Mouse (Mus musculus): ENCODE data around the gene Atp6v0e. TPM values are rescaled to one million over a fixed set of nuclear protein-coding genes. Genes with fewer than 3 reads are reported as not detected.
A peak's percentile ranks its signal among the peaks of the same experiment; 100 is the strongest.

The Atp6v0e gene
- 255 and 256 TPM in 2 replicates for polyA plus RNA-seq (2015; fragmentation: Nextera tagmentation; extraction: Ambion mirVana)

GRCm38 (mm10) chr17:26662978-26663683, at the start of gene Atp6v0e:
Gene Atp6v0e (plus strand): TSS chr17:26663231.
- WGBS = 3% methylated on average over 28 of the region's 28 CpGs
- peak; percentile 75 for ATAC-seq (ENCODE audit: insufficient number of reproducible peaks, low FRiP score, low TSS enrichment, low read depth)
- Histone ChIP-seq H3K27ac (replicated peaks) (no peak within 1 kb of the TSS; the same call in 1 of the 2 replicates), H3K4me1 (peaks cover 13% of the 10 kb centered on the region), H3K4me2 (replicated peaks) (peak within 1 kb of the TSS; percentile 67), H3K4me3 (replicated peaks) (peak within 1 kb of the TSS; percentile 75), H3K9ac (peak within 1 kb of the TSS; percentile 39), H3K9me3 (replicated peaks) (no peaks in the 10 kb centered on the region), H3K27me3 (no peaks in the 10 kb centered on the region), H3K36me3 (no peaks in the 10 kb centered on the region)

DNA sequence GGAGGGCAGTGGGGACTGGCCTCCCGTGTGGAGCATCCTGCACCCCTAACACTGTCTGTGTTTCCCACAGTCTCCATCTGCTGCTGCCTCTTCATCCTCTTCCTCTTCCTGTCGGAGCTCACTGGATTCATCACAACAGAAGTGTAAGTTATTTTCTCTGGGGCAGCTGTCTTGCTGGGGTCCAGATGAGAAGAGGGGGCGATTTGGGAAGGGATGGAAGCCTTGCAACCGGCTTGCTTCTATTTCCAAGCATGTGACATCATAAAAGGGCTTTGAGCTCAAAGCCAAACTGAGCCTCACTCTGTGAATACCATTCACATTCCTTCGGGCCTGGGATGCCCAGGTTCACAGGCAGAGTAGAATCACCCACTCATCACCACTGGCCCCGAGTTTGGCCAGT, 48.7 kb upstream of the Atp6v0e start:
- no peaks in the 10 kb centered on the region for H3K9me3 ChIP-seq (replicated peaks)
- no peak for ATAC-seq (ENCODE audit: insufficient number of reproducible peaks, low FRiP score, low TSS enrichment, low read depth)
- WGBS = 61% methylated on average over 6 of the region's 6 CpGs
- no peaks in the 10 kb centered on the region for H3K27me3 ChIP-seq
- peaks cover 34% of the 10 kb centered on the region for H3K4me1 ChIP-seq
- H3K27ac ChIP-seq (replicated peaks) = peak overlapping the region; percentile 63; the same call in 1 of the 2 replicates
- no peak overlapping the region for H3K4me2 ChIP-seq (replicated peaks)
- H3K36me3 ChIP-seq = peaks cover 32% of the 10 kb centered on the region
- no peak overlapping the region for H3K9ac ChIP-seq
- no peak overlapping the region for H3K4me3 ChIP-seq (replicated peaks)

DNA sequence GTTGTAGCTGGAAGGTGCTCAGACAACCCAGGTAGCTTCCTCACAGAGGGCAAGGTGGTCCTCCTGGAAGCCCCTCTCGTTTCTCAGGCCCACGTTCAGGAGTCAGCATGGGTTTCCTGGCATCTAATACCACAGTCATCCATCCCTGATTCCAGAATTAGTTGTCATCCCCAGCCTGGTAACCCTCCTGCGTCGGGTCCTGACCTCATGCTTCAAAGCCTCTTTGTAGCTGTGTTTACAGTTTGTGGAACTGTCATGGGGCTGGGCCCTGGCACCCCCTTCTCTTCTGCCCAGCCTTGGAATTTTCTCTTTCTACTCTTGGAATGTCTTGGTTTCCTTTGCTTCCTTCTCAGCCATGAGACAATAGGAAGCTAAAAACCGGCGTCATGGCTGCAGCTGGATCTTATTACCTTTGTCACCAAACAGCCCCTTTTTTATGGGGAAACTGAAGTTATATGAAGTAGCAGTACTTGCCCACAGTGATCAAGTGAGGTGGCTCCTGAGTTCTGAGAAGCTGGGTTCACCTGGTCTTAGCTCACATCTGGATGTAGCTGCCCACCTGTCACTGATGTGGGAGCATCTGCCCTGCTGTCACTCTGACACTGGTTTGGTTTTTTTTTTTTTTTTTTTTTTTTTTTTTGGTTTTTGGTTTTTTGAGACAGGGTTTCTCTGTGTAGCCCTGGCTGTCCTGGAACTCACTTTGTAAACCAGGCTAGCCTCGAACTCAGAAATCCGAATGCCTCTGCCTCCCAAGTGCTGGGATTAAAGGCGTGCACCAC, 48.1 kb upstream of the Atp6v0e start:
- peaks cover 34% of the 10 kb centered on the region for H3K4me1 ChIP-seq
- H3K4me3 ChIP-seq (replicated peaks) = no peak overlapping the region
- no peak overlapping the region for H3K4me2 ChIP-seq (replicated peaks)
- peaks cover 31% of the 10 kb centered on the region for H3K36me3 ChIP-seq
- 62% methylated on average over 9 of the region's 9 CpGs for WGBS
- no peaks in the 10 kb centered on the region for H3K9me3 ChIP-seq (replicated peaks)
- no peak overlapping the region for H3K9ac ChIP-seq
- ATAC-seq (ENCODE audit: insufficient number of reproducible peaks, low FRiP score, low TSS enrichment, low read depth) = no peak
- H3K27me3 ChIP-seq = no peaks in the 10 kb centered on the region
- H3K27ac ChIP-seq (replicated peaks) = peak overlapping the region; percentile 63; the same call in 1 of the 2 replicates

DNA sequence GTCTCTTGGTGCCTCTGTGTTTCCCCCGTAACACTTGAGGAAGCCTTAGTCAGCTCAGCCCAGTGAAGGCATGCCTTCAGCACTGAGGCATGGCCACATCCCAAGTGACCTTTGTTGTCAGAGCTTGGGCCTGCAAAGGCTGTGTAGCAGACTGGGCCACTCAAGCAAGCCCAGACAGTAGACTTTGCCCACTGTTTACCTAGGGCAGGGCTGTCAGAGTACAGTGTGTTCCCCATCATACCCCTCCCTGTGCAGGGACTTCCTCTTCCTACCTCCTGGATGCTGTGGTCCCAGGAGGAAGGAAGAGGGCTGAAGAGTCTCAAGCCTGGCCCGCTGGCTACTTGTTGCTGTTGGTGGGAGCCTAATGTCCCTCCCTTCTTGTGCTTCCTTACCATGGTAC, 46.3 kb upstream of the Atp6v0e start:
- Histone ChIP-seq H3K9me3 (replicated peaks) (no peaks in the 10 kb centered on the region), H3K27me3 (no peaks in the 10 kb centered on the region), H3K4me2 (replicated peaks) (no peak overlapping the region), H3K36me3 (peaks cover 29% of the 10 kb centered on the region), H3K27ac (replicated peaks) (no peak overlapping the region), H3K4me1 (peaks cover 32% of the 10 kb centered on the region), H3K9ac (no peak overlapping the region), H3K4me3 (replicated peaks) (no peak overlapping the region)
- ATAC-seq (ENCODE audit: insufficient number of reproducible peaks, low FRiP score, low TSS enrichment, low read depth) = no peak
- 88% methylated on average over 2 of the region's 2 CpGs for WGBS

GRCm38 (mm10) chr17:26618498-26618897, 44.5 kb upstream of the Atp6v0e start:
- Histone ChIP-seq H3K9ac (no peak overlapping the region), H3K4me3 (replicated peaks) (no peak overlapping the region), H3K27me3 (no peaks in the 10 kb centered on the region), H3K9me3 (replicated peaks) (no peaks in the 10 kb centered on the region), H3K27ac (replicated peaks) (no peak overlapping the region), H3K4me1 (peaks cover 24% of the 10 kb centered on the region), H3K36me3 (peaks cover 37% of the 10 kb centered on the region), H3K4me2 (replicated peaks) (no peak overlapping the region)
- WGBS = 87% methylated on average over 5 of the region's 5 CpGs
- ATAC-seq (ENCODE audit: insufficient number of reproducible peaks, low FRiP score, low TSS enrichment, low read depth) = no peak

- 88% methylated on average over 6 of the region's 6 CpGs for WGBS
- H3K4me2 ChIP-seq (replicated peaks) = no peak overlapping the region
- no peak overlapping the region for H3K9ac ChIP-seq
- peaks cover 48% of the 10 kb centered on the region for H3K36me3 ChIP-seq
- ATAC-seq (ENCODE audit: insufficient number of reproducible peaks, low FRiP score, low TSS enrichment, low read depth) = no peak
- no peak overlapping the region for H3K27ac ChIP-seq (replicated peaks)
- no peak overlapping the region for H3K4me3 ChIP-seq (replicated peaks)
- H3K9me3 ChIP-seq (replicated peaks) = no peaks in the 10 kb centered on the region
- no peaks in the 10 kb centered on the region for H3K27me3 ChIP-seq
- peaks cover 13% of the 10 kb centered on the region for H3K4me1 ChIP-seq
Measured at GRCm38 (mm10) chr17:26619577-26619976, 43.5 kb upstream of the Atp6v0e start.

GRCm38 (mm10) chr17:26620292-26620691, 42.7 kb upstream of the Atp6v0e start:
- H3K9me3 ChIP-seq (replicated peaks) = no peaks in the 10 kb centered on the region
- ATAC-seq (ENCODE audit: insufficient number of reproducible peaks, low FRiP score, low TSS enrichment, low read depth) = no peak
- H3K36me3 ChIP-seq = peaks cover 55% of the 10 kb centered on the region
- H3K27ac ChIP-seq (replicated peaks) = peak overlapping the region; percentile 69; the same call in 1 of the 2 replicates
- H3K4me2 ChIP-seq (replicated peaks) = no peak overlapping the region
- no peaks in the 10 kb centered on the region for H3K27me3 ChIP-seq
- peaks cover 8% of the 10 kb centered on the region for H3K4me1 ChIP-seq
- H3K4me3 ChIP-seq (replicated peaks) = no peak overlapping the region
- H3K9ac ChIP-seq = no peak overlapping the region
- 93% methylated on average over 6 of the region's 6 CpGs for WGBS

DNA sequence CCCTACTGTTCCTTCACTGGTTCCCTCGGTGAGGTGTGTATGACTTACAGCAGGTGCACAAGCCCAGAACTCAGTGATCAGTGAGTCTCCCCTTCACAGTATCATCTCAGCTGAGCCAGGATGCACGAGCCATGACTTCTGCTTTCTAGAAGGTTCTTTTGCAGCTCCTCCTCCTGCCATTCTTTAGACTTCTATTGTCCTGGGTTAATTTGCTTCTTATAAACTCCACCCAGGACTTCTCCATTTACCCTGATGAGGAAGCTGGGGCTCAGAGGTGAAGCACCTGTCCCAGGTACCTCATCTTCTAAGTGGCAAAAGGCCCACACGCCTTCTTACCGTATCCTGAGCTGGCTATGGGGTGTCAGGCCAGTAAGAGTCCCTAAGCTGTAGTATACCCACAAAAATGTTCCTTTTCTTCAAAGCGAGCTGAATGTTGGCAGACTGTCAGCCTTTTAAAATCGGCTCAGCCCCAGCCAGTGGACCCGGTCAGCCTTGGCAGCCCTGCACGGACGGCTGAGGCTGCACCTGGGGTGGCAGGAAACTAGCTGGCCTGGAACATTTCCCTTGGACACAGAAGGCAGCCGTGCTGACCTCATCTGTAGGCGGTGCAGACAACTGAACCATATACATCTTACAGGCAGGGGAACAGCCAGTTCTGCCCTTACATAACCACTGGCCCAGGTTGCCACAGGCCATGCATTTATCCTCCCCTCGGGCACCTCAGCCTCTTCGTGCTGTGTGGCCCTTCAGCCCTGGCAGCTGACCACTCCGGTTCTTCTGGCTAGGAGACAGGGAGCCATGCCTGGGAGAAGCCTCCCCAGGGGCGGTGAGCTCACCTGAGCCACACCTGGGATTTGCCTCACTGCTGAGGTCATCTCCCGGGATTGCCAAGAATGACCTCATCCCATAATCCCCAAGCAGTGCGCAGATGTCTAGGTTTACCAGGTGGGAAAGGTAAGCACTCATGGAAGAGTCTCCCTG, 42.0 kb upstream of the Atp6v0e start:
- H3K4me2 ChIP-seq (replicated peaks) = no peak overlapping the region
- WGBS = 81% methylated on average over 17 of the region's 17 CpGs
- no peaks in the 10 kb centered on the region for H3K9me3 ChIP-seq (replicated peaks)
- H3K27ac ChIP-seq (replicated peaks) = peak overlapping the region; percentile 69
- H3K4me1 ChIP-seq = peaks cover 8% of the 10 kb centered on the region
- peaks cover 61% of the 10 kb centered on the region for H3K36me3 ChIP-seq
- H3K9ac ChIP-seq = no peak overlapping the region
- peak; percentile 68; the same call in 1 of the 2 replicates for ATAC-seq (ENCODE audit: insufficient number of reproducible peaks, low FRiP score, low TSS enrichment, low read depth)
- H3K27me3 ChIP-seq = no peaks in the 10 kb centered on the region
- H3K4me3 ChIP-seq (replicated peaks) = no peak overlapping the region

- no peak overlapping the region for H3K4me2 ChIP-seq (replicated peaks)
- H3K36me3 ChIP-seq = peaks cover 64% of the 10 kb centered on the region
- no peak overlapping the region for H3K9ac ChIP-seq
- peaks cover 8% of the 10 kb centered on the region for H3K4me1 ChIP-seq
- no peak for ATAC-seq (ENCODE audit: insufficient number of reproducible peaks, low FRiP score, low TSS enrichment, low read depth)
- 87% methylated on average over 5 of the region's 5 CpGs for WGBS
- H3K4me3 ChIP-seq (replicated peaks) = no peak overlapping the region
- no peaks in the 10 kb centered on the region for H3K9me3 ChIP-seq (replicated peaks)
- no peaks in the 10 kb centered on the region for H3K27me3 ChIP-seq
- 0 out of 2 replicates have a peak overlapping the region, but pooled peaks have one; percentile 69 for H3K27ac ChIP-seq (replicated peaks)
Measured at GRCm38 (mm10) chr17:26621912-26622311, 41.1 kb upstream of the Atp6v0e start.

DNA sequence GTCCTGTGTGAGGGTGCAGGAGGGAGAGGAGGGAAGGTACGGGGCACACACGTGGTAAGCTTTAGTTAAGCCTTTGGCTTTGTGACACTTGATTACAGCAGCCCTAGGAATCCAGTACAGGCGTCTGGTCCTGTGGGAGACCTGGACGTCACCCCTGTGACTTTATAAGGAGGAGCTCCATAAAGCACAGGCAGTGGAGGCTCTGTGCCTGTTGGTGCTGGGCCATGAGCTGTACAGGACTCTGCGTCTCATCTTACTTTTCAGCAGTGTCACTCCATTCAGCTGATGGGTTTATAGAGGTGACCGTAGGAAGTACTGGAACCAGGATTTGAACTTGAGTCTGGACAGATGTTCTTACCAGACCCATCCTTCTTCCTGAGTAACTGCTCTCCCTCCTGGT, 39.0 kb upstream of the Atp6v0e start:
- peaks cover 8% of the 10 kb centered on the region for H3K4me1 ChIP-seq
- H3K27me3 ChIP-seq = no peaks in the 10 kb centered on the region
- H3K4me2 ChIP-seq (replicated peaks) = no peak overlapping the region
- peaks cover 60% of the 10 kb centered on the region for H3K36me3 ChIP-seq
- ATAC-seq (ENCODE audit: insufficient number of reproducible peaks, low FRiP score, low TSS enrichment, low read depth) = no peak
- H3K4me3 ChIP-seq (replicated peaks) = no peak overlapping the region
- H3K9ac ChIP-seq = no peak overlapping the region
- H3K27ac ChIP-seq (replicated peaks) = no peak overlapping the region
- H3K9me3 ChIP-seq (replicated peaks) = no peaks in the 10 kb centered on the region
- 85% methylated on average over 6 of the region's 6 CpGs for WGBS

All from embryonic facial prominence, embryonic 15.5 days (tissue).